Mouse (Mus musculus) liver, adult 2 months (tissue): Measurements from ENCODE around the gene Rbfox3. TPM values are rescaled to one million over a fixed set of nuclear protein-coding genes. Genes with fewer than 3 reads are reported as not detected.

Experiments
- DNase-seq: peaks from one replicate; pipeline ENCODE4 v3.0.0-alpha.2; 2011; ENCODE audit warnings: low read depth, low spot score; ENCODE audit errors: extremely low read depth
- H3K27ac ChIP-seq: fragments of 200-500 bp; replicated peaks from 2 replicates; pipeline ENCODE4 v1.5.1; 2012; ENCODE audit warnings: low read depth, mild to moderate bottlenecking, control low read depth, inconsistent platforms, low read length; ENCODE audit not compliant: insufficient read depth
- H3K27me3 ChIP-seq: fragments of 200-500 bp; 2 replicates; pipeline ENCODE4 v1.6.1; 2012; ENCODE audit warnings: mild to moderate bottlenecking, moderate library complexity, low read length, inconsistent platforms; ENCODE audit not compliant: control insufficient read depth, insufficient read depth
- H3K36me3 ChIP-seq: fragments of 200-500 bp; 2 replicates; pipeline ENCODE4 v1.6.1; 2012; ENCODE audit warnings: low read length, inconsistent platforms; ENCODE audit not compliant: control insufficient read depth, insufficient read depth
- H3K4me1 ChIP-seq: fragments of 200-500 bp; 2 replicates; pipeline ENCODE4 v1.6.1; 2011; ENCODE audit warnings: low read length; ENCODE audit not compliant: control insufficient read depth, insufficient read depth
- H3K4me3 ChIP-seq: fragments of 200-500 bp; 2 replicates; pipeline ENCODE4 v1.5.1; 2011; ENCODE audit warnings: low read depth, mild to moderate bottlenecking, control low read depth, low read length, moderate library complexity; ENCODE audit not compliant: insufficient read depth
- H3K79me2 ChIP-seq: fragments of 200-500 bp; 2 replicates; pipeline ENCODE4 v1.6.1; 2012; ENCODE audit warnings: inconsistent platforms, mild to moderate bottlenecking, low read length, moderate library complexity; ENCODE audit not compliant: control insufficient read depth, insufficient read depth
- H3K9ac ChIP-seq: fragments of 200-500 bp; 2 replicates; pipeline ENCODE4 v1.6.1; 2012; ENCODE audit warnings: low read depth, mild to moderate bottlenecking, control low read depth, inconsistent platforms, low read length
- CTCF ChIP-seq: fragments of 200-500 bp; IDR thresholded peaks from 2 replicates; pipeline ENCODE4 v1.5.1; 2011; ENCODE audit warnings: low read depth, low read length, control low read depth
- POLR2A ChIP-seq: fragments of 200-500 bp; IDR thresholded peaks from 2 replicates; pipeline ENCODE4 v1.6.1; 2011; ENCODE audit warnings: low read length, control low read depth; ENCODE audit not compliant: insufficient read depth; ENCODE audit errors: extremely low read depth
- WGBS: fragments of 180-500 bp; shearing (Covaris S2); methylation state at CpG from one replicate; pipeline ENCODE4 v1.1.7; 2018; 5-methylcytosine and 5-hydroxymethylcytosine counted together
- polyA plus RNA-seq: library from polyadenylated mRNA; depleted of rRNA; stranded (reverse); fragments of >200 nt; gene quantifications from 2 replicates; pipeline ENCODE4 v1.2.3, GENCODE M21; 2012
- total RNA-seq: library from RNA; depleted of rRNA; stranded (reverse); fragments of >200 nt; gene quantifications from 2 replicates; pipeline ENCODE4 v1.2.3, GENCODE M21; 2014

Rbfox3 gene
- total and polyA plus RNA-seq, 2 experiments = 0.28 to 0.44 TPM

GRCm38 (mm10) chr11:118940539-118940938 lies 29.1 kb upstream of the Rbfox3 start:
- Histone ChIP-seq H3K9ac (no peak overlapping the region), H3K79me2 (no peaks in the 10 kb centered on the region), H3K4me3 (no peak overlapping the region), H3K27ac (no peak overlapping the region), H3K36me3 (no peaks in the 10 kb centered on the region), H3K27me3 (no peaks in the 10 kb centered on the region), H3K4me1 (no peaks in the 10 kb centered on the region)
- DNase-seq = no peak
- no peak for TF ChIP-seq POLR2A
- TF ChIP-seq CTCF = no peak
- 80% methylated on average over 11 of the region's 11 CpGs for WGBS

DNA sequence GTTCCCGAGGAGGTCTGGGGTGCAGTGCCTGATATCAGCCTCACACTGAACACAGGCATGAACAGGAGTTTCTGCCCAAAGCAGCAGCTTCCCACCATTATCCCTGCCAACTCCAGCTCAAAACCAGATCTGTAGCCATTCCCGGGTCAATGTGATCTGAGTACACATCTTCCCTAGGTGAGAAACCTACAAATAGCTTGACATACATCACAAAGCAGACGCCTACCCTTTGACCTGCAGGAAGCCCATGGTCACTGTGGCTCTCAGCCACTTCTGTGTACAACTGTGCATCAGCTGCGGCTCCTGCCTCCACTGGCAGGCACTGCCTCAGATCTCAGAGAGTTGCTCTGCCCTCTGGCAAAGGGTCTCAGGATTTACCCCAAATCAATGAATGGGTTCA lies 28.3 kb upstream of the Rbfox3 start:
- Histone ChIP-seq H3K4me1 (no peaks in the 10 kb centered on the region), H3K79me2 (no peaks in the 10 kb centered on the region), H3K9ac (no peak overlapping the region), H3K36me3 (no peaks in the 10 kb centered on the region), H3K4me3 (no peak overlapping the region), H3K27me3 (no peaks in the 10 kb centered on the region), H3K27ac (no peak overlapping the region)
- TF ChIP-seq POLR2A (no peak), CTCF (no peak)
- no peak for DNase-seq
- WGBS = 66% methylated on average over 4 of the region's 4 CpGs

DNA sequence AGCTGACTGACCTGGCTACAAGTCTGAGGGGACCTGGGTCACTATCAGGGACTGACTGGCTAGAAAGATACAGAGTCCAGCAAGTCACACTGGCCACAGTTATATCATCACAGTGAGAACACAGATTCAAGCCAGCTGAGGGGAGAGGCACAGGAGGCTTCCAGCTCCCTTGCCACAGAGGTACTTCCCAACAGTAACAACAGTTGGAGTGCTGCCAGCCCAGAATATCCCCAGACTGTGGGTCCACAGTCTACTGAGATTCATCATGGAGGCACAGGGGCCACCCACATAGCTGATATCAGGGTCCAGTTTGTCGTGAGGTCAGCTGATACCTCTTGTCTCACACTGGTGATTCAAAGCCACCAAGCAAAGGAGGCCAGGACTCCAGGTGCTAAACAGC lies 23.5 kb upstream of the Rbfox3 start:
- DNase-seq = no peak
- H3K4me1 ChIP-seq = no peaks in the 10 kb centered on the region
- no peaks in the 10 kb centered on the region for H3K79me2 ChIP-seq
- 37% methylated on average over 1 of the region's 1 CpGs for WGBS
- H3K27me3 ChIP-seq = no peaks in the 10 kb centered on the region; the same call in 1 of the 2 replicates
- H3K36me3 ChIP-seq = no peaks in the 10 kb centered on the region
- no peak overlapping the region for H3K27ac ChIP-seq
- no peak overlapping the region for H3K9ac ChIP-seq
- H3K4me3 ChIP-seq = no peak overlapping the region
- no peak for TF ChIP-seq POLR2A
- TF ChIP-seq CTCF = no peak

DNA sequence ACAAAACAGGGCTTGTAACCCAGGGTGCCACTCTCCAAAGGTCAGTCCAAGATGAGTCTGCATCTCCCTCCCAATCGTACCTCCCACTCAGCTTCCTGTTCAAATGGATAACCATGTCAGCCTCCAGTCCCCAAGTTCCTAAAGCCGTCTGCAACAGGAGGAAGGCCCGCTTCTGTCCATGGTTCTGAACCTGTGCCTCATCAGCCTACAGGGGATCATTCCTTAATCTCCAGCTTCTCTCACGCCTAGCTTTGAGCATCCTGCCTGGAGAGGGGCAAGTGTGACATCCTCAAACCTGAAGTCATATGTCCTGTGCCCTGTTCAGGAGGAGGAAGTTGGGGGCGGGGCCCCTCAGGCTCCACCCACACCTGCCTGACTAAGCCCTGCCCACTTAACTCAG lies 15.7 kb upstream of the Rbfox3 start:
- Histone ChIP-seq H3K27ac (no peak overlapping the region), H3K79me2 (no peaks in the 10 kb centered on the region), H3K36me3 (no peaks in the 10 kb centered on the region), H3K4me1 (no peaks in the 10 kb centered on the region), H3K4me3 (no peak overlapping the region), H3K9ac (no peak overlapping the region), H3K27me3 (no peaks in the 10 kb centered on the region; the same call in 1 of the 2 replicates)
- 10% methylated on average over 5 of the region's 5 CpGs for WGBS
- no peak for DNase-seq
- TF ChIP-seq CTCF (no peak), POLR2A (no peak)

DNA sequence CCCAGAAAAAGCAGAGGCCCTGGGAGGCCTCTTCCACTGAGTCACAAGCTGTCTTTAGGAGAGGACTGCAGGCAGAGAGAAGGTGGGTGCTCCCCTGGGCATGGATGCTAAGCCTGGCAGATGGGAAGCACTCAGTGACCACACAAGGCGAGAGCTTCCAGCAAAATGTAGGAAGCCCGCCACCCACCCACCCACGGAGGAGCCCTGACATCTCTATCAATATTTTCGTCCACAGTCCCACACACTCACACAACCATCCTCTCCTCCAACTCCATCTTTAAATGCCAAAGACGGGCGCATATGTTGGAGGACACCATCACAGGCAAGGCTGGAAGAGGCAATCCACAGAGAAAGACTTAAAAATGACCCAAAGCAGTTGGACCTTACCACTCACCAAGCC lies 10.5 kb upstream of the Rbfox3 start:
- Histone ChIP-seq H3K4me3 (no peak overlapping the region), H3K27me3 (no peaks in the 10 kb centered on the region), H3K36me3 (no peaks in the 10 kb centered on the region), H3K27ac (no peak overlapping the region), H3K79me2 (no peaks in the 10 kb centered on the region), H3K4me1 (no peaks in the 10 kb centered on the region), H3K9ac (no peak overlapping the region)
- no peak for TF ChIP-seq POLR2A
- no peak for TF ChIP-seq CTCF
- DNase-seq = no peak
- WGBS = 71% methylated on average over 6 of the region's 6 CpGs

- no peak for TF ChIP-seq CTCF
- TF ChIP-seq POLR2A = no peak
Observed at GRCm38 (mm10) chr11:118916423-118917030, 5.1 kb upstream of the Rbfox3 start.

More at GRCm38 (mm10) chr11:118916423-118917030, 5.1 kb upstream of the Rbfox3 start:
- no peaks in the 10 kb centered on the region for H3K79me2 ChIP-seq
- no peak overlapping the region for H3K9ac ChIP-seq
- 50% methylated on average over 15 of the region's 15 CpGs for WGBS
- no peak for DNase-seq
- H3K36me3 ChIP-seq = no peaks in the 10 kb centered on the region
- H3K27ac ChIP-seq = no peak overlapping the region
- no peaks in the 10 kb centered on the region for H3K27me3 ChIP-seq
- H3K4me3 ChIP-seq = no peak overlapping the region
- H3K4me1 ChIP-seq = no peaks in the 10 kb centered on the region
